Mouse (Mus musculus) stomach, postnatal 0 days (tissue): ENCODE measurements at regions not wholly inside any gene's neighbourhood (a gene's known extent, or its start where the extent isn't known, plus 50 kb on each side); places are given as distances from the start of the nearest gene placed in this dataset.

Experiments
- CTCF ChIP-seq: IDR thresholded peaks from 2 replicates; pipeline ENCODE4 v1.5.1; 2016; ENCODE audit warnings: antibody characterized with exemption, low read depth, mild to moderate bottlenecking, moderate library complexity
- EP300 ChIP-seq: optimal IDR thresholded peaks from 2 replicates; pipeline ENCODE3; 2016; ENCODE audit warnings: antibody characterized with exemption

GRCm38 (mm10) chr3:52711133-52711532 is 305.9 kb downstream of the Cog6 start:
- TF ChIP-seq CTCF (no peak), EP300 (no peak)
